In genomic region chr6:97616658-97617265, GRCm38 (mm10) we compare ENCODE assay signal across 9 mouse cellular contexts. TPM values are rescaled to one million over a fixed set of nuclear protein-coding genes. Genes with fewer than 3 reads are reported as not detected.
DNase-seq lines count a peak whose midpoint lies in the region; ATAC-seq and TF ChIP-seq lines count a peak whose summit lies in the region.
"Had no signal": no experiment of that assay in that cellular context is flagged by ENCODE, and none has a peak within 500 bp of the region (broad histone marks: within the 10 kb centered on the region; RNA-seq: fewer than 3 reads in every experiment).

No protein-coding gene starts in this region.

- peak overlapping the region; percentile 66 for H3K4me3 ChIP-seq in embryonic fibroblast, embryonic 13.5 days (ENCODE audit: insufficient read depth, low read length)
- H3K4me3 ChIP-seq in heart, embryonic 14.5 days (ENCODE audit: control insufficient read depth in 1 of 2, insufficient read depth in 1 of 2, low read depth in 1 of 2, low read length in 2 of 2) = peak overlapping the region; percentile 55 to 66
- peak overlapping the region; percentile 76 for H3K4me3 ChIP-seq in kidney, embryonic 15.5 days (replicated peaks)
- peak overlapping the region; percentile 52 for H3K4me3 ChIP-seq in liver, embryonic 12.5 days
- peak overlapping the region; percentile 77 for H3K4me3 ChIP-seq in neural tube, embryonic 12.5 days

- peak; percentile 36; the same call in 1 of the 2 replicates for ATAC-seq in heart, embryonic 14.5 days (ENCODE audit: insufficient number of reproducible peaks, insufficient read depth, low FRiP score, low read depth)
- ATAC-seq in kidney, embryonic 15.5 days (replicated peaks; ENCODE audit: low FRiP score) = peak; percentile 76
- ATAC-seq in liver, embryonic 12.5 days = no peak
- peak; percentile 79 for ATAC-seq in neural tube, embryonic 12.5 days (ENCODE audit: low FRiP score, low read depth)

- no peaks in the 10 kb centered on the region for H3K9me3 ChIP-seq in heart, embryonic 14.5 days (ENCODE audit: control insufficient read depth, low read length)
- no peaks in the 10 kb centered on the region for H3K9me3 ChIP-seq in kidney, embryonic 15.5 days (replicated peaks)
- H3K9me3 ChIP-seq in liver, embryonic 12.5 days (replicated peaks) = no peaks in the 10 kb centered on the region
- H3K9me3 ChIP-seq in neural tube, embryonic 12.5 days = no peaks in the 10 kb centered on the region

- WGBS in heart, embryonic 14.5 days = under 1% methylated on average over 39 of the region's 40 CpGs
- under 1% methylated on average over 40 of the region's 40 CpGs for WGBS in kidney, embryonic 15.5 days
- under 1% methylated on average over 39 of the region's 40 CpGs for WGBS in liver, embryonic 12.5 days (ENCODE audit: insufficient replicate concordance)
- WGBS in neural tube, embryonic 12.5 days = under 1% methylated on average over 40 of the region's 40 CpGs

- H3K27me3 ChIP-seq in heart, embryonic 14.5 days (ENCODE audit: control insufficient read depth, insufficient read depth, low read length) = 0 out of 2 replicates have a peak, but pooled peaks cover 8% of the 10 kb centered on the region
- peaks cover 25% of the 10 kb centered on the region for H3K27me3 ChIP-seq in kidney, embryonic 15.5 days
- peaks cover 49% of the 10 kb centered on the region for H3K27me3 ChIP-seq in liver, embryonic 12.5 days (replicated peaks)
- no peaks in the 10 kb centered on the region for H3K27me3 ChIP-seq in neural tube, embryonic 12.5 days (replicated peaks)

- H3K4me1 ChIP-seq in embryonic fibroblast, embryonic 13.5 days (ENCODE audit: control insufficient read depth, insufficient read depth, low read length) = peaks cover 3% of the 10 kb centered on the region; the same call in 1 of the 2 replicates
- H3K4me1 ChIP-seq in heart, embryonic 14.5 days (ENCODE audit: control insufficient read depth in 2 of 2, insufficient read depth in 2 of 2, low read length in 2 of 2) = peaks cover 4 to 6% of the 10 kb centered on the region in 2 experiments; a peak in 2 of 4 replicates
- H3K4me1 ChIP-seq in kidney, embryonic 15.5 days = peaks cover 34% of the 10 kb centered on the region
- no peaks in the 10 kb centered on the region for H3K4me1 ChIP-seq in liver, embryonic 12.5 days
- H3K4me1 ChIP-seq in neural tube, embryonic 12.5 days = peaks cover 17% of the 10 kb centered on the region

- DNase-seq in urinary bladder, adult 18-20 months (ENCODE audit: low spot score in 2 of 2) = peak; percentile 18 to 51
- DNase-seq in urinary bladder, postnatal 10 days (ENCODE audit: low spot score) = no peak
- no peak for DNase-seq in B cell, adult 2 months

- H3K36me3 ChIP-seq in heart, embryonic 14.5 days (ENCODE audit: control insufficient read depth, insufficient read depth, low read length) = no peaks in the 10 kb centered on the region
- H3K36me3 ChIP-seq in kidney, embryonic 15.5 days = no peaks in the 10 kb centered on the region
- H3K36me3 ChIP-seq in liver, embryonic 12.5 days = no peaks in the 10 kb centered on the region
- no peaks in the 10 kb centered on the region for H3K36me3 ChIP-seq in neural tube, embryonic 12.5 days

- H3K9ac ChIP-seq in heart, embryonic 14.5 days (ENCODE audit: low read length) = peak overlapping the region; percentile 57
- peak overlapping the region; percentile 39 for H3K9ac ChIP-seq in kidney, embryonic 15.5 days
- H3K9ac ChIP-seq in liver, embryonic 12.5 days = 0 out of 2 replicates have a peak overlapping the region, but pooled peaks have one; percentile 27
- peak overlapping the region; percentile 88 for H3K9ac ChIP-seq in neural tube, embryonic 12.5 days

- TF ChIP-seq POLR2A in embryonic fibroblast, embryonic 13.5 days (IDR thresholded peaks at IDR 0.05; ENCODE audit: low read depth, low read length) = no peak

- no peak overlapping the region for H3K27ac ChIP-seq in embryonic fibroblast, embryonic 13.5 days (ENCODE audit: insufficient read depth, low read length)
- peak overlapping the region; percentile 1 to 42; a peak in 3 of 4 replicates for H3K27ac ChIP-seq in heart, embryonic 14.5 days (replicated peaks in 1 of 2; ENCODE audit: control insufficient read depth in 1 of 2, insufficient read depth in 1 of 2, low read depth in 2 of 2, low read length in 2 of 2)
- H3K27ac ChIP-seq in kidney, embryonic 15.5 days = peak overlapping the region; percentile 56; the same call in 1 of the 2 replicates
- H3K27ac ChIP-seq in liver, embryonic 12.5 days = no peak overlapping the region
- H3K27ac ChIP-seq in neural tube, embryonic 12.5 days = peak overlapping the region; percentile 95
- H3K27ac ChIP-seq: macrophage had no signal

- TF ChIP-seq CTCF in embryonic fibroblast, embryonic 13.5 days (IDR thresholded peaks at IDR 0.05; ENCODE audit: borderline replicate concordance, insufficient read depth, low read length) = no peak

- H3K4me2 ChIP-seq in heart, embryonic 14.5 days (ENCODE audit: low read length) = peak overlapping the region; percentile 97
- peak overlapping the region; percentile 96 for H3K4me2 ChIP-seq in kidney, embryonic 15.5 days
- peak overlapping the region; percentile 71 for H3K4me2 ChIP-seq in liver, embryonic 12.5 days
- peak overlapping the region; percentile 70 for H3K4me2 ChIP-seq in neural tube, embryonic 12.5 days (replicated peaks)

RNA-seq across cellular contexts. Expression of gene Frmd4b, which starts 0.6 kb away (rescaled TPM):
- 0.28 and 0.88 TPM in 2 replicates for polyA plus RNA-seq in embryonic fibroblast, embryonic 13.5 days (2011; ENCODE audit: insufficient read length, low read depth, missing spikeins)
- polyA plus RNA-seq in heart, embryonic 14.5 days (2014; fragmentation: Nextera tagmentation; extraction: Ambion mirVana) = 16.6 and 17.6 TPM in 2 replicates
- 15.2 and 16.2 TPM in 2 replicates for polyA plus RNA-seq in kidney, embryonic 15.5 days (2015; fragmentation: Nextera tagmentation; extraction: Ambion mirVana)
- polyA plus RNA-seq in liver, embryonic 12.5 days (2016; fragmentation: Nextera tagmentation; extraction: Ambion mirVana) = 7.7 and 8.5 TPM in 2 replicates
- 46.3 and 46.7 TPM in 2 replicates for polyA plus RNA-seq in neural tube, embryonic 12.5 days (2016; fragmentation: Nextera tagmentation; extraction: Ambion mirVana)

Comparison
In these comparisons a context has a peak if more than half of its experiments do, and no peak if none do; other contexts are left out.
1. DNase-seq: peak in urinary bladder, adult 18-20 months (2 of 2); none in urinary bladder, postnatal 10 days (single experiment) and B cell, adult 2 months (0 of 2).
2. H3K27ac ChIP-seq: peak in heart, embryonic 14.5 days (2 of 2), kidney, embryonic 15.5 days (single experiment) and neural tube, embryonic 12.5 days (single experiment); none in embryonic fibroblast, embryonic 13.5 days (single experiment) and liver, embryonic 12.5 days (single experiment).
3. H3K9ac ChIP-seq: peak in every context shown above with its lines; median percentile 88 in neural tube, embryonic 12.5 days; 57 in heart, embryonic 14.5 days; 39 in kidney, embryonic 15.5 days; 27 in liver, embryonic 12.5 days.
4. Peak in every context shown above with its lines, with median percentiles within 50 percentile points of each other: H3K4me3 ChIP-seq and H3K4me2 ChIP-seq.